Mouse (Mus musculus): ENCODE results near the gene Gm30302.
"Not testable (repeated sequence)": the region's sequence is repeated elsewhere in the genome, so short reads cannot be mapped to it uniquely, and the experiment has no call there.

Gene Gm30302

DNA sequence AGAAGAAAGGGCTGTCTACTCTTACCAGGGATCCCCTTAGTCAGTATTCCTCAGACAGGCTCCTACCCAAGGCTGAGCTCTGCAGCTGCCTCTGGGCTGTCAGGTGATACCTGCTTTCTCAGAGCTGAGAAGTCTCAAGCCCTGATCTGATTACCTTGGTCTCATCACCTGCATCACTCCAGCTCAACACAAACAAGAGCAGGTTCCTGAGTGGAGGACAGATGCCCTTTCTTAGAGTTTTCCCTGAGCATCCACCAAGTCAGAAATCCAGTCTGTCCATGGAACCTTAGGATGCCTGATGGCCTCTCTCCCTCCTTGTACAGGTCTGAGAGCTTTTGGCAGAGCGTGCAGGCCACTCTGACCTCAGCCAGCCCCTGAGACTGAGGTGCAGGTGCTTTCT lies at the start of gene Gm30302:
TSS of gene Gm30302 (minus strand) at position 101 of the 400 bp plus-strand sequence.
- no peak for DNase-seq (ENCODE audit: low spot score in 2 of 2)

DNA sequence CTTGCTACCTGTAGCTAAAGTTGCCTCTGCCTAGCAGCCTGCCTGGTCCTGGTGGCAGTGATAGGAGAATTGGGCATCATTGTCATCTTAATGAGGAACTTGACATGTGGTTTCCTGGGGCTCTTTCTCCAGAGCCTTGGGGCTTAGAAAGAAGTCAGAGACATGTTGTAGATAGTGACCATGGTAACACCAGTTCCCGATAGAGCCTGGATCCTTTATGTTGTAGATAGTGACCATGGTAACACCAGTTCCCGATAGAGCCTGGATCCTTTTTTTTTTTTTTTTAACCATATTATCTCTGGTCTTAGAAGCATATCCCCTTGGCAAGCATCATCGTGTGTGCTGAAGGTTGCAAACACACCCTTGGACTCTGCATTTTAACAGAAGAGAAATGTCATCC lies 48.0 kb upstream of the Gm30302 start:
- DNase-seq (ENCODE audit: low spot score in 2 of 2), result no peak

DNA sequence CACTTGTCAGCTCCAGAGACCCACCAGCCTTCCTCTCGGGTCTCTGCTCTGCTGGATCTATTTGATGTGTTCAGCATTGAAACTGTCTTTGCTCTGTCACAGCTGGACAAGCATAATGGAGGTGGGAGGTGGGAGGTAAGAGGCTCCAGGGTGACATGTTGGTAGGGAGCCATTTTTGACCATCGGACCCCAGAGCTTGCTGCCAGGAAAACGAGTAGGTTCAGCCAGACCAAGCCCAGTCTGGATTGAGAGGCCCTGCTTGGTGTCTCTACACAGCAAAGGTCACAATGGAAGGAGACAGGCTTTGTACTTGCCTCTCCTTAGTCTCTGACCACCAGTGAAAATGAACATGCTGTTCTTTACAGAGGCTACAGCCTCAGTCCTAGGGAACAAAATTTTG lies 47.3 kb upstream of the Gm30302 start:
- no peak for DNase-seq (ENCODE audit: low spot score in 2 of 2)

DNA sequence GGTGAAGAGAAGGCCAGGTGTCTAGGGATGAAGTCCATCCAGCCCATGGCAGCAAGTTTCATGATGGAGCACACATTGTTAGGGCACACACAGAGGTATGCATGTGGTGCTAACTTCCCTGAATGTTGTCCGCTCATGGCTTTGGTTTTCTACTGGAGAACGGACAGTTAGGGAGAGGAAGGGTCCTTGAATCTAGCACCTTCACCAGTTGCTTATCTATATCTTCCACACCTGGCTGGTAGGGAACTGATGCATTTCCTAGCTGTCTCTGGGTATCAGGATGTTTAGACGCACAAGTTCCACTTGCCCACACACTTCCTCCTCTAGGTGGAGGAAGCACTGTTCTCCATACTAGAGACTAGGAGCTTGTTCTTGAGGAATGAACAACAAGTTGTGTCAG lies 46.9 kb upstream of the Gm30302 start:
- DNase-seq (ENCODE audit: low spot score in 2 of 2), result no peak

DNA sequence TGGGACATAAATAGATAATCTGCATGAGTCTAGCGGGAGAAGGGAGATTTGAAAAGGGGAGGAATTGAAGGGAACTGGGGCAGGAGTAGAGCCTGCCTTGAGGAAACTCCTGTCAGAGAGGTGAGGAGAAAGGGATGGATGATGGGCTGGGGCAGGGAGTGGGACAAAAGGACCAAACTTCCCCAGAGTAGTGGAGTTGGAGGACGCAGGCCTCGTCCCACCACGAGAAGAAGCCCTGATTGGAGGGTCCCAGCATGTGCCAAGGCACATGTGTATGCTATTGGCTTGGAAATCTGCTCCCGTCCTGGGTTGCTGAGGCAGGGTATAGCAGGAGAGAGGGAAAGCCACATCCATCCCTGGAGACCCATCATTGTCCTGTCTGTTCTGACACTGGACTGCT lies 45.3 kb upstream of the Gm30302 start:
- DNase-seq (ENCODE audit: low spot score in 2 of 2), result no peak

DNA sequence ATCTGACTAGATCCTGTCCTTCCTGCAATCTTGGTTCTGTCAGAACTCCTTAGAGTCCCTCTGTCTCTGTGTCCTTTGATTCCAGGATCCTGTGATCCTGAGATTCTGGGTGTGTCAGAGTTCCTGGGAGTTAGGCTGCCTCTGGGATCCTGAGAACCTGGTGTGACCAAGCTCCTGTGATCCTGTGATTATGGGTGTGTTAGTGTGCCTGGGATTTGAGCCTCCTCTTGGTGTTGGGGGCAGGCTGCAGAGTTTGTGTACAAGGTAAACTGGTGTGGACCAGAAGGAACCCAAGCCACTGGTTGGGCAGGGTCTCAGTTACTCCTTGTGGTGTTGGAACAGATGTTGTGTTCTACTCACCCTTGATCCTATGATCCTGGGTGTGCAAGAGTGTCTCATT lies 42.4 kb upstream of the Gm30302 start:
- DNase-seq (ENCODE audit: low spot score in 2 of 2), result no peak

DNA sequence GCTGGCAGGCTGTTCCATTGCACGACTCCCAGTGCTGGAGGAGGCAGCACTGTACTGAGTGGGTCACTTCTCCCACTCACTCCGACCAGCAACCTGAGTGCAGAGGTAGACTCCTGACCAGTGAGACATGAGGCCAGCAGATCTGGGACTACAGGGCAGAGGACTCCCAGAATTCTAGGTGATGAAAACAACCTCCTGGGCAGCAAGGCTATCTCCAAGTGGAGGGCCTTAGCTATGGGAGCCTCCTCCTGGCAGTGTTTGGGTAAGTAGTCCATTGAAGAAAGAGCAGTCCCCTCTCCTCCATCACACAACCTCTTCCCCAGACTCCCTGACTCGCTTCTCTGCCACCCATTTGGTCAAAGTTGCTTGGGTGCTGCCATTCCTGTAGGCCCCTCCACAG lies 31.6 kb upstream of the Gm30302 start:
- no peak for DNase-seq (ENCODE audit: low spot score in 2 of 2)

DNA sequence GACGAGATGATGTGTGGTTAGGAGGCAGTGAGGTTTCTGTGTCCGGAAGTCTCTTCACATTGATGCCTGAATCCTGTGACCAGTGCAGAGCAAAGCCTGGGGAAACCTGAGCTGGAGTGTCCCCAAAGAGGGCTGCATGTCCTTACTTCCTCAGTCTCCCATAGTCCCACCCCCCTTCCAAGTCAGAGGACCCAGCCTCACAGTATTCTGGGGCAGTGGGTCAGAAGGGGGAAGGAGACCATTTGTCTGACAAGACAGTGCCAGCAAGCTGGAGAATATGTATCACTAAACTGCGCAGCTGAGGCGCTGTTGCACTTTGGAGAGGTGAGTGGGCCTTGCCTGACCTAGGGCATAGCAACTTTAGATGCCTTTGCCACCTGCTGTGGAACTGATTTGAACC lies 26.5 kb upstream of the Gm30302 start:
- DNase-seq (ENCODE audit: low spot score in 2 of 2), result no peak

DNA sequence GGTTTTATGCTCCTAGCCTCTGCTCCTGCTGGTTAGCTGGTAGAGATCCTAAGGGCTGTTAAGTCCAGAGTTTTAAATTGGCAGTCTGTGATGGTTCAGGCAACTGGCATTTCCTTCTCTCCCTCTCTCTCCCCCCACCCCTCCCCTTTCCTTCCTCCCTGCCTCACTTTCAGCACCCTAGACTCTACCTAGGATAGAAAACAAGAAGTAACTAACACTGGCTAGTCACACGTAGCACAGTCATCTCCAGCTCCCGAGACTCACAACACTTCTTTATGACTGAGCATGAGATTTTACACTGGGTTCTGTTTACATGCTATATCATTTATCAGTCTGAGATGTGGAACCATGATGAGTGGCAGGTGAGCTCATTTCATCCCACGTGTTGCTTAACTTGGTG lies 16.2 kb upstream of the Gm30302 start:
- no peak for DNase-seq (ENCODE audit: low spot score in 2 of 2)

DNA sequence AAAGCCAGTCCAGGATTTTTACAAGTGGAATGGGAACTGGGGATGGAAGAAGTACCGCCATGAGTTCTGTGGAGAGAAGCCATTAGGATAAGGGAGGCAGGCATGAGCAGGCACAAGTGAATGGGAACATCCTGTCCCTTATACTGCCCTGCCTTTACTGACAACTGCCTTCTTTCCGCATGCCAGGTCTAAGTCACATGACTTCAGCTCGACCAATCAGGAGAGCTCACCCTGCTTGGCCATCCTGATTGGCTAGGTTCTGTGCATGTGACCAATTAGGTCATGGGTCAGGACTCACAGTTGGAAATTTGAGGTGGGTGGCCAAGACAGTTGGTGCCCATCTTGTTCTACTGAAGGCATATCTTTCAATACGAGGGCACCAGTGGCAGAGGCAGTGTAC lies 15.6 kb upstream of the Gm30302 start:
- DNase-seq (ENCODE audit: low spot score in 2 of 2), result no peak

DNA sequence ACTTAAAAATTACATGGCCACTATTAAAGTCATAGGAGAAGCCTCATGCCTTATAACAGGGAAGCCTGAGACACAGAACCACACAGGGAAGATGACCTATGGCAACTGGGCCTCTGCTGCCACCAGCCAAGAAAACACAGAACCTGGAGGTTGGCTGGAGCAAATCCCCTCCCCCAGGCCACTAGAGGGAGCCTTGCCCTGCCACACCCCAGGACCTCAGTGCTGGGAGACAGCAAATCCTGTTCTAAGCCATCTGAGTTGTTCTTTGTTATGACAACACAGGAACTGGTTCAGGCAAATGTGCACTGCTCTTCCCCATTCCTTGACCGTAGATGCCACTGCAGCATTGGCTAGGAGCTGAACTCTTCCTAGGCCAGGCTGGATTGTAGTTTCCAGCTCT lies 8.3 kb upstream of the Gm30302 start:
- no peak for DNase-seq (ENCODE audit: low spot score in 2 of 2)

DNA sequence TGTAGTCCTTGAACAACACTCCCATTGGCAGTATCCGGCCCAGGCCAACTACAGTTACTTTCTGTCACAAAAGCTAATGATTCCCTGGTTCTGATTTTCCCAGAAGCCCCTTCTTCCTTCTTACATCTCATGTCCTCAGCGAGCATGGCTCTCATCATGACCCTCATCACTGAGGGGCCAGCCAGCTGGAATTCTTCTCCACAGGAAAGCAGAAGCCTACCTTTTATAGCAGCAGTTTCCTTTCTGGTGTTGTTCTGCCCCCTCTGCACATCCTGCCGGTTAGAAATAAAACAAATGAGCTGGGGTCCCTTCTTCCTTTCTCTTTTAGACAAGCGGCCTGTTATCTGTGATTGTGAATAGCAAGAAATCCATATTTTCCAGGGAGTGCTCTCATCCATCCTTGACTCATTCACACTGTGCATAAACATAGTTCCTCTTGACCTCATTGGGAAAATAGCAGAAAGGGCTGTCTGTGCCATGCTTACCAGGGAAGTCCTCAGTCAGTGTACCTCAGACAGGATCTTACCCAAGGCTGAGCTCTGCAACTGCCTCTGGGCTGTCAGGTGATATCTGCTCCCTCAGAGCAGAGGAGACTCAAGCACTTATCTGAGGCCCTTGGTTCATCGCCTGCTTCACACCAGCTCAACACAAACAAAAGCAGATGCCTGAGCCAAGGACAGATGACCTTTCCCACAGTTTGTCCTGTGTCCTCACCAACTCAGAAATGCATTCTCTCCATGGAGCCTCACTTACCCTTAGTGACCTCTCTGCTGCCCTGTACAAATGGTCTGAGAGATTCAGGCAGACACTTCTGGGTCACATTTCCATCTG lies 10.0 kb downstream of the Gm30302 start:
- no peak for DNase-seq (ENCODE audit: low spot score in 2 of 2)

DNA sequence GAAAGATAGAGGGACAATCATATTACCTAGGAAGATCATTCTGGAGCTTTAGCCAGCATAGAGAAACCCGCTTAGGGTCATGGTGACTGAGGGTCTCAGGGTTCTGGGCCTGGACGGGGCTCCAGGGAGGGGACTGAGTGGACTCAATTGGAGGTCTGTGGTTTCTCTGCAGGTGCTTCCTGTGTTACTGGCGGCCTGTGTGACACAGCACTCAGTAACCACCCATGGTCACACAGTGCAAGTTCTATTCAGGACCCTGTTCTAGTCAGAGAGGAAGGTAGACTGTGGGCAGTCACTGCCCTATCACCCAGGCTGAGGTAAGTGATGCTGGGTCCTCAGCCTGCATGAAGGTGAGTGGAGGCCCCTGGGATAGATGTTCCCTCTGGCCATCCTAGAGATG lies 14.9 kb downstream of the Gm30302 start:
- DNase-seq (ENCODE audit: low spot score in 2 of 2), result no peak

DNA sequence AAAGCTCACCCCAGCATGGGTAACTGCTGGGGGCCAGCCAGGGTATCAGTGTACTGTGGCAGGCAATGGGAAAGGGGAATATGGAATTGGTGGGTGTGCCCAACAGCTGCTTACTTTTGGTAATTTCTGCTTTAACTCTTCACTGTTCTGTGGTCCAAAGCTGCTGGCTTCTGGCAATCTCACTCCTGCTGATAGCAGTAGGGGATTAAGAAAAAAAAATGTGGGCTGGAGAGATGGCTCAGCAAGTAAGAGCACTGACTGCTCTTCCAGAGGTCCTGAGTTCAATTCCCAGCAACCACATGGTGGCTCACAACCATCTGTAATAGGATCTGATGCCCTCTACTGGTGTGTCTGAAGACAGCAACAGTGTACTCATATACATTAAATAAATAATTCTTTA lies 27.3 kb downstream of the Gm30302 start:
- DNase-seq (ENCODE audit: low spot score in 2 of 2), result not testable (repeated sequence)

DNA sequence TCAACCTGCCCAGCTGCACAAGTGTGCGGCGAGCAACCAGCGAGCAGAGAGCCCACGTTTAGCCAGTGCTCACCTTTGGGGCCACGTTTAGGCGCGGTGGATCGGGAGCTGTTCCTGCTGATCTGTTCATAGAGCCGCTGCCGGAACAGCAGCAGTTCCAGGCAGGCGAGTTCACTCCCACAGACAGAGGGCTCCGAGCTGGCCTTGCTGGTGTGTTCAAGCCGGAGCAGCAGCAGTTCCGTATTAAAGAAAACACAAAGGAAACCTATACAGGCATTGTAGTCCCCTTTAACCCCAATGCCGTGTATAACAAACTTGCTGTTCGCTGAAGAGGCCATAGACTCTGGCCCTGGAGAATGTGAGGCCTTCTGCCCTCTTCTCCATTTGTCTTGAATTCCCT lies 29.7 kb downstream of the Gm30302 start:
- no peak for DNase-seq (ENCODE audit: low spot score in 2 of 2)

DNA sequence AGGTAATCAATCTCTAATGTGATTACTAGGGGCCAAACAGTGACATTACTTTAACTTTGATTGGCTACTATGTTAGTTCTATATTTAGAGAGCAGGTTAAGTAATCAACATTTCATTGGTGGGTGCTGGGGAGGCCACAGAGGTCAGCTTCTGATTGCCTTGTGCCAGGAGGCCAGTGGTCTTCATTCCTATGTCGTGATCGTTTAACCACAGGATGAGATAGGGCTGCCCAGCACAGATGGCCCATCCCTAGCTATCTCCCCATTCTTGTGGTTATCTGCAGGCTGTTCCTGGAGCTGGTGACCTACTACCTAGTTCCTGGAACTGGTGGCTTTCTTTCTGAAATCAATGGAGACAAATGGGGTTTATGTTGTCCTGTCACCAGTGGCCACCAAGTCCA lies 30.8 kb downstream of the Gm30302 start:
- no peak for DNase-seq (ENCODE audit: low spot score in 2 of 2)

DNA sequence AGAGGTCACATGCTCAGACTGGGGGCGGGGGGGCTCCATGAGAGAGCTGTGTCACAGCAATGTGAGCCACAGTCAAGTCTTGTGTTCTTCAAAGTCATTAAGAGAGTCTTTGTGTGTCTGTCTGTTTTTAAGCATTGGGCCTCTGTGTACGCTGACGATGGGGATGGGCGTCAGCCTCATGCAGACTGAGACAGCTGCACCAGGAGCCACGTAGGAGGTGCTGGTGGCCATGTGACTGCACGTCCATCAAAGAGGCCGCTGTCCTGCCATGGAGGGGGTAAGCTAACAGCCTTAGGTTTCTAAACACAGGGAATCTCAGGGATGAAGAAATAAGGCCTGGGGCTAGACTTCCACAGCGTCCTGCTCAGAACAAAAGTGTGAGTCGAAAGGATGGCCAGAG lies 32.5 kb downstream of the Gm30302 start:
- no peak for DNase-seq (ENCODE audit: low spot score in 2 of 2)

DNA sequence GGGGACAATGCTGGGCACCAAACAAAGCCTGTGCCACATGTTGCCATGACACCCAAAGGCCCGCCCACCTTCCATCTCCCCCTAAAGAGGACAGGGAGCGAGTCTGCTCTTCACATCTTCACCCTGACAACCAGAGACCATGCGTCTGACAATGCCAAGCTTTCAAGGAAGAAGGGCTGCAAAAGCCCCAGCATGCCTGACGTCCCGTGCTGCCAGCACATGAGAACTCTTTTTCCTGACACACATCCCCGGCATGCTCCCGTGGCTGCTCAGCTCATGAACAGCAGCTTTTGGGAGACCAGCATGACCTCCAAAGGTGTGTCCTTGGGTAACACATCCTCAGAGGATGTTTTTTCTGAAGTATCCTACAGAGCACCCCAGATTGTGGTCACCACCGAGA lies 33.5 kb downstream of the Gm30302 start:
- DNase-seq (ENCODE audit: low spot score in 2 of 2), result no peak

DNA sequence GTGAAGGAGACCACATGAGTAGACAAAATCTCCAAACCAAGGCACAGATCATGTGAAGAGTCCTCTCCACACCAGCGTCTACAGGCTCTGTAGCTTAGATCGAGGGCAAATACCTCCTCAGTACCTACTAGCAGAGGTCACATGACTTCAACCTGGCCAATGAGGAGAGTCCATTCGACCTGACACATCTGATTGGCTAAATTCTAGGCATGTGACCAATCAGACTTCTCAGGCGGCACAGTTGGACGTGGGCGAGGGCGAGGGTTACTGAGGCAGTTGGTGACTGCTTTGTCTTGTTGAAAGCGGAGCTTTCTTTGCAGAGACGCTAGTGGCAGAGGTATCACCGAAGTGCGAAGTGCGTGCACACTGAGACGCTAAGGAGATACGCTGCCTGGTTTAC lies 36.6 kb downstream of the Gm30302 start:
- DNase-seq (ENCODE audit: low spot score in 2 of 2), result no peak

DNA sequence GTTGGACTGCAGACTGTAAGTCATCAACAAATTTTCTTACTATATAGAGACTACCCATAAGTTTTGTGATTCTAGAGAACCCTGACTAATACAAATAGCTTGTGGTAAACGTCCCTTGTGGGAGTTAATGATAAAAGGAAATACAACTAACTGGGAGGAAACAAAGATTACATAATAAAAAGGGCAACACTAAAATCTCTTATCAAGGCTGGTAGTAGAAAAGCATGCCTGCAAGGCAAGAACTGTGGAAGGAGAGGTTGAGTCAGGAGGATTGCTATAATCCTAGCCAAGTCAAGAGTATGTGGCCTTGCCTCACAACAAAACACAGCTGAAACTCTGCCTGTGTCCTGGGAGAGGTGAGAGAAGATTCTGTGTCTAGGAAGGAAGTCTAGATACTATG lies 38.1 kb downstream of the Gm30302 start:
- no peak for DNase-seq (ENCODE audit: low spot score in 2 of 2)

DNA sequence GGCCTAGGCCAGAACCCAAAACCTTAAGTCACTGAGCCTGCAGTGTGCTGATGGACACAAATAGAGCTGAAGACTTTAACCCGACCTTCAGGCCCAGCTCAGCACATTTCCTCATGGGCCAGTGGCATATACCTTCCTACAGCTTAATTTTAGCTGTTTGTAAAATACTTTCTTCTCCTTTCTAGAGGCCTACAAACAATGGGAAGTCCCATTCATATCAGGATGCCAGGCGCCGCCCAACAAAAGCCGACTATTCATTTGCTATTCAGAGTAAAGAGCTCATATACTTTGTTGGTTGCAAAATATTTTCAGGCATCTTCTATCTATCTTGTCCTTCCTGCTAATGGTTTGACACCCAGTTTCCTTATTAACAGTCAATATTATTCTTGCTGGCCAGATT lies 40.8 kb downstream of the Gm30302 start:
- DNase-seq (ENCODE audit: low spot score in 2 of 2), result no peak

DNA sequence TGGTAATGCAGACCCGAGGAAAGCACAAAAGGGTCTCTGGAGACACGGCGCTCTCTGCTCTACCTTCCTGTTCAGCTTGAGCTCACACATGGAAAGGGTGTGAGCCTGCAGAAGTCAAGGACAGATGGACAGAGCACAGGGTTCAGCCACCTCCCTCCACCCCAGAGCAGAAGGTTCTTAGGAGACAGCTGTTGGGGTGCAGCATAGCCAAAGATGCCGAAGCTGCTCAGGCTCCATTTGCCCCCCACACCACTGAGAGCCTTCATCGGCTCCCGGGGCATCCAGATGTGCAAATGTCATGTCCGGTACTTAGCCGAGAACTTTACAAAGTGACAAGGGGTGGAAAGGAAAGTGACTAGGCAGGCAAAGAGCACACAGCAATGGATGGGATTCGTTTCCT lies 42.2 kb downstream of the Gm30302 start:
- DNase-seq (ENCODE audit: low spot score in 2 of 2), result no peak

DNA sequence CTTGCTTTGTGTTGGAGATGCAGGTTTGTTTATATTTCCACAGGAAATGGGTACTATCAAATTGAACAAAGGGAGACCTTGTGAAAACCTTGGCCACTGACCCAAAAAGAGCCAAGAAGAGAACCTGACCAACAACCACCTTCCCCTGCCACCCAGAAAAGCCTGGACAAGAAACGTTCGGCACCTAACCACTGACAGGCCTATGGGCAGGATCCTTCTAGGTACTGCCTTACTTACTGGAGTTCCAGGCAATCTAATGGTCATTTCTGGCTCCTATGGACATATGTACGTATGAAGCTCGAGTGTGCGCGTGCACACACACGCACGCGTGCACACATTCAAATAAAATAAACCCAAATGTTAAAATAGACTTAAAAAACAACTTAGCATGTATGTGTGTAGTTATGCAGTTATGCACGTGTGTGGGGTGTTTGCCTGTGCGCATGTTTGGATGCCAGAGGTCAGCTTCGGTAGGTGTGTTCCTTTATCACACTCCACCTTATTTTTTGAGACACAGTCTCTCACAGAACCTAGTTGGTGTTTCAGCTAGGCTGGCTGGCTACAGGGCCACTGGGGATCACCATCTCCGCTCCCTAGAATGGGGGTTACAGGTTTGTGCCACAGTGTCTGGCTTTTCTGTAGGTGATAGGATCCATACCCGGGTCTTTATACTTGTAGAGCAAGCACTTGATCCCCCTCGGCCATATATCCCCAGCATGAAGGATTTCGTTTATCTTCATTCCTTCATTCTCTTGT lies 57.3 kb downstream of the Gm30302 start:
- DNase-seq (ENCODE audit: low spot score in 2 of 2), result no peak

Data from cerebellum, postnatal 4 days (tissue).